Mouse (Mus musculus) brain, embryonic 14.5 days (tissue): ENCODE results near the gene Fibp.

Experiments
- CTCF ChIP-seq: fragments of 200-500 bp; IDR thresholded peaks from 2 replicates; pipeline ENCODE4 v1.5.1; 2012; ENCODE audit warnings: inconsistent platforms, mild to moderate bottlenecking, moderate library complexity, borderline replicate concordance; ENCODE audit not compliant: insufficient read depth, insufficient read length; ENCODE audit errors: extremely low read depth
- POLR2A ChIP-seq: fragments of 200-500 bp; IDR thresholded peaks from 2 replicates; pipeline ENCODE4 v1.6.1; 2012; ENCODE audit warnings: mild to moderate bottlenecking, inconsistent platforms, borderline replicate concordance; ENCODE audit not compliant: poor library complexity, insufficient read depth, insufficient read length, severe bottlenecking; ENCODE audit errors: extremely low read depth

DNA sequence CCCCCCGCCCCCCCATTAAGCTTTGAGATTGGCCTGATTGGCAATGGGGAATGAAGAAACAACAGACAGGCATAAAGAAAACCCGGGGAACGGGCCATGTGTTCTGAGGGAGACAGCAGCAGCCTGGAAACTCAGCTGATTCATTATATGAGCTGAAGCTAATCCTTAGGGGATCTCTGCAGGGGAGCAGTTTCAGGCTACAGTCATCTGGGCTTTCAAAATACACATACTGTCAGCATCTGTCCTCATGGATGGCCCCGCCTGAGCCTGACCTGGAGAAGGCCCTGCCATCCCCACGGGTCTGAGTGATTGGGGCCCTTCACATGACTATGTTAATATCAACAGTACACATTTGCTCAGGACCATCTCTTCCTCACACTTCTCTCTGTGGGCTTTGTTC is 11.4 kb downstream of the Fibp start:
- no peak for TF ChIP-seq CTCF
- no peak for TF ChIP-seq POLR2A
